Mouse (Mus musculus) WW6 (cell line): ENCODE measurements around the gene Avil.
A peak's percentile ranks its signal among the peaks of the same experiment; 100 is the strongest.

Experiments
- DNase-seq: peaks from one replicate; pipeline ENCODE4 v3.0.0-alpha.2; 2013; ENCODE audit warnings: low read depth, low spot score

Avil gene

DNA sequence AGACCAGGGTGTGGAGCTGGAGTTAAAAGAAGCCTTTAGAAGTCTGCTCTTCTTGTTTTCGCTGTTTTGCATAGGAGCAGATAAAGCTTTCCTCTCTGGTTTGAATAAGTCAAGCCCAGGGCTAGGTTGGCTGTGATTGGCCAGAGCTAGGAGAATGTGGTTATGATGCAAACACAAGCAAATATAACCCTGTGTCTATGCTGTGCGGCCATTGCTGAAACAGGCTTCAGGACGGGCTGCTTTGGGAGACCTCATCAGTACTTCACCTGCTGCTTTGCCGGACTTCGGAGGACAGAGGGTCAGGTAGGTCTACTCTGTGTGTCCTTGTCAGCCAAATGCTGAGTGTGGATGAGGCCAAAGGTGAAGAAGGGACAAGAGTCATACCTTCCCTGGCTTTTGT lies at the start of gene Avil:
Gene Avil, plus strand, starts transcription at position 181 of the 400 bp plus-strand sequence.
- DNase-seq = no peak

- no peak for DNase-seq
These were observed 48.1 kb upstream of the Avil start for GRCm38 (mm10) chr10:126952375-126952774.

DNA sequence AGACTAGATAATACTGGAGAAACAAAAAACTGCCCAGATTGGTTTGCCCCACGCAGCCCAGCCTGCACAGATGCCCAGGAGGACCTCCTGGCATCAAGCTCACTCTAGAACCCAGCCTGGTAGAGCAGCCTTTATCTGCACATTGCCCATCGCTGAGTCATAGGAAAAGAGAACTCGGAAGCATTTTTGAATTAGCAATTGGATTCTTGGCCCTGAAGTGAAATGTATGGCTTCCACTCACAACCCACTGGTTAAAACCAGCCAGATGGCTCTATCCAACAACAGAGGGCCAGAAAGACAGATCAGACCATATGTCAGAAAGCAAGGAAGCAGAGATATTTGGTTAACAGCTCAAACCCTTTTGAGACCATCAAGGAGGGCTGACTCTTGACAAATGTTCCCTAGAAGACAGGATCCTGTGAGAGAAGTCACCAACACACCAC lies 47.5 kb upstream of the Avil start:
- DNase-seq = no peak

DNA sequence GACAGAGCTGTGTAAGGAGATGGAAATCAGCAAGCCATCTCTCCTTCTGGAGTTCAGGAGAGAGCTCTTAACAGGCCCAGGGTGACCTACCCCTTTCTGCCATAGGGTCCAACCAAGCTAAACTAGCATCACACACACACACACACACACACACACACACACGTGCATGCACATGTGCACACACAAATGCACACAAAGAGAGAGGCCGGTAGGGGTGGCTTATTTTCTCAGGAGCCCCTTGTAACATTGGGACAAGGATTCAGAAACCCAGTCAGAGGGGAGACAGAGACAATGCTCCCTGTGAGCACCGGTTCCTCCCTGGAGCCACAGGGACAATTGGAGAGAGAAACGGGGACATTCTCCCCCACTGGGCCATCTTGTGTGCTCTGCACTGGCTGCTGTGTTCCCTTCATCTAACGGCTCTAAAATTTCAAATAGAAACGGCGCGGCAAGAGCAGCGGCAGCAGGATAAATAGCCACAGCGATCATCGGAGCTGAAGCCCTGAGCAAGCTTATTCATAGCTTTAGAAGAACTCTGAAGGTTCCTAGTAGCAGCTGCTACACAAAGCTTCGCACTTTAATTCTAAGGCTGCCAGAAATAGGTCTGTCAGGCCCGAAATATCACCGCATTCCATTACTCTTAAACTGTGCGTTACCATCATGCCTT lies 43.7 kb upstream of the Avil start:
- DNase-seq = no peak

- no peak for DNase-seq
These were observed 43.0 kb upstream of the Avil start for GRCm38 (mm10) chr10:126957359-126958107.

DNA sequence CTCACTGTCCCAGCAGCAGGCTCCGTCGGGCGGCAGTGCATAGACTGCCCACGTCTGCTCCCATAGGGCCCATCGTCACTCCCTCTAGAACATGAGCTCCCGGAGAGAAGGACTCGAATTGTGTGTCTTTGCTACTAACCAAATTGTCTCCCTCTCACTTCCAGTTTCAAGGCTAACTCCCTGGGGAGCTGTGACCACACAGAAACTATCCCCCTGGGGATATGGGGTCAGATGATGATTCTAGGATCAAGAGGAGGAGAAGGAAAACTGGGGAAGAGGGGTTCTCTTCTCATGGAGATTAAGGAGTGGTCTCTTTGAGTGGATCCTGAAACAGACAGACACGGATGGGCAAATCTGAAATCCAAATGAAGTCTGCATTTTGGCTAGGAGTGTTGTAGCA lies 40.0 kb upstream of the Avil start:
- no peak for DNase-seq

- DNase-seq = no peak
These were observed 38.8 kb upstream of the Avil start for GRCm38 (mm10) chr10:126961757-126962156.

GRCm38 (mm10) chr10:126962271-126962965 lies 38.1 kb upstream of the Avil start:
- no peak for DNase-seq

- DNase-seq = no peak
These were observed 37.6 kb upstream of the Avil start for GRCm38 (mm10) chr10:126962966-126963330.

DNA sequence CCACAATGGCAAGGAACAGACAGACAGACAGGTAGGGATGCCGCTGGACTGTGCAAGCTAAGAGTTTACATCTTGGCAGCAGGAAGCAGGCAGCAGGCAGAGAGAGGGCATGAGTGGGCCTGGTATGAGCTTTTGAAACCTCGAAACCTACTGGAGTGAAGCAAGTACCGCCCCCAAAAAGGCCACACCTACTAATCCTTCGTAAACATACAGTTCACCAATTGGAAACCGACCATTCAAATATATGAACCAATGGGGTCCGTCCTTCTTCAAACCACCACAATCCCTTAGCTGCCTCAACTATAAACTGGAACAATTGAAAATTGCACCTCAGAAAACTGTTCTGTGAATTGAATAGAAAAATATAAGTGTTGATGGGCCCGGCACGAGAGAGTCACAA lies 36.7 kb upstream of the Avil start:
- no peak for DNase-seq

DNA sequence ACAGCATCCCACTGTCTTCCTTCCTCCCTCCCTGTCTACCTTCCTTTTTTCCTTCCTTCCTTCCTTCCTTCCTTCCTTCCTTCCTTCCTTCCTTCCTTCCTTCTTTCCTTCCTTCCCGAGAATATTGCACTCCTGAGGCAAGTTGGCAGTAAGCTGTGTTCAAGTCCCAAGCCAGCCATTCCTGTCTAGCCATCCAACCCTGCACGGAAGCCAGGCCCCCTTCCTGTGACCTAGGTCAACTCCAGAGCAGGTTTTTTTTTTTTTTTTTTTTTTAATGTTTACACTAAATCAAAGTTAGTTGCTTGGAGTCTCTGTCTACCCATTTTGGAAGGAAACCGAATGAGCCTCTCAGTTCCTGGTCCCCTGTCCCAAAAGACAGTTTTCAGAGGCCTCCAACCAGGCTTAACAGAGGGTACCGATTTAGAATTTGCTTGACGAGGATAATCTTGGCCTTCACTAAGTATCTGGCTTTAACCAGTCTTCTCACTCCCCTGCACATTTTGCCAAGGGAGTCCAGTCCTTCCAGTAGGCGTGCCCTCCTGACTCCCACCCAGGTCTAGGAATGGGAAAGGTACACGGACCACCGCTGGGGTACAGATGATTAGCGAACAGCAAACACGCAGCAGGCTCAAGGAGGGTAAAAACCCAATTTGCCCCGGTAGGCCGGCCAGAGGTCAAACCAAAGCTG lies 29.0 kb upstream of the Avil start:
- DNase-seq = no peak

DNA sequence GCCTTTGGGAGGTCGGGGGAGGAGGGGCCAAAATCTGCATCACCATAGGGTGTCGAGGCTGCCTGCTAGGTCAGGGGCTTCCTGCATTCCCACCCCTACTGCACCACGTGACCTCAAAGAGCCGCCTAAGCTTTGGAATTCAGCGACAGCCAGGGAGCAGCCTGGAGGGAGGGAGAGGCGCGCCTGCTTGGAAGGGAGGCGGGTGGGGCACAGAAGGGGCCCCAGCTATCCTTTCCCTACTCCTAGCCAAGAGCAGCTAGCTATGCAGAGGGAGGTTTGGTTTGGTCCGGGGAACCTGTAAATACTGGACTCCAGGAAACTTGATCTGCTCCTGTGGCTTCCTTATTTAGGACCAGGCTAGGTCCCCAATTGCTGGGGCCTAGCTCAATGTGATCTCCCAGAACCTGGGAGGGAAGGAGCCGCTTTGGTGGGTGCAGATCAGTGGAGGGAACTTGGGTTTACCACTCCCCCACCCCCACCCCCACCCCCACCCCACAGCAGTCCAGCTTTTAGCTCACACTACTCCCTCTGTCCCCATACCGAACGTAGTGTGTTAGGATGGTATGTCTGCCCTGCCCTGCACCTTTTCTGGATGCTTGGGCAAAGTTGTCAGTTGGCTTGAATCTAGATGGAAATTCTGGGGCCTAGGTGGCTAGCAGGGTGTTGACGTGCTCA lies 28.3 kb upstream of the Avil start:
- peak; percentile 97 for DNase-seq

- DNase-seq = no peak
These were observed 27.5 kb upstream of the Avil start for GRCm38 (mm10) chr10:126972988-126973387.

DNA sequence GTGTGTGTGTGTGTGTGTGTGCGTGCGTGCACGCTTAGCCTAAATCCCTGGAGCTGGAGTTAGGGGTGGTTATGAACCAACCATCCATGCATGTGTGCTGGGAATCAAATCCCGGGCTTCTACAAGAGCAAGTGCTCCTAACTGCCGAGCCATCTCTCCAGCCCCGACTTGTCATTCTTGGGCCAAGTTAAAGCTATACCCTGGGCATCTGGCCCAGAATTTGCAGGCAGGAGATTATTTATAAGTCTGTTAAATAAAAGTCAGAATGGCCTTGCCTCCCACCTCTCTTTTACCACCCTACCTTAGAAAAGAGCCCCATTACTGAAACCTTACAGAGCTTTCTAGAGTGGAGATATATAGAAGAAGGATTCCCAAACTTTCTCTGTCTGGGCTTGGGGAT lies 24.8 kb upstream of the Avil start:
- DNase-seq = no peak

DNA sequence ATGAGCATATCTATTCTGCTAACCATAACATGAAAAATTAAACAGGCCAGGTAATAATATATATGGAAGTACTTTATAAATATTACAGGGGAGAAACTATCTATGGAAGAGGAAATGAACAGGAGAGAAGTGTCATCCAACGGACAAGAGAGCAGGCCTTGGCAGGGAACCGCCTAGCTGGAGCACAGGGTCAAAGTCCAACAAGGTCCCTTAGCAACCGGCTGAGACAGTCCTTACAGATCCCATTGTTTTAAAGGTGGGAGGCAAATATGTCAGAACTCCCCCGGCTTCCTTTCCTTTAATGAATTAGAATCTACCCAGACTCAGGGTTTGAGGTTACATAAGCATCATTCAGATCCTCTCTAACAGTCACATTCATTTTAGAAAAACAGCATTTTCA lies 23.4 kb upstream of the Avil start:
- no peak for DNase-seq

DNA sequence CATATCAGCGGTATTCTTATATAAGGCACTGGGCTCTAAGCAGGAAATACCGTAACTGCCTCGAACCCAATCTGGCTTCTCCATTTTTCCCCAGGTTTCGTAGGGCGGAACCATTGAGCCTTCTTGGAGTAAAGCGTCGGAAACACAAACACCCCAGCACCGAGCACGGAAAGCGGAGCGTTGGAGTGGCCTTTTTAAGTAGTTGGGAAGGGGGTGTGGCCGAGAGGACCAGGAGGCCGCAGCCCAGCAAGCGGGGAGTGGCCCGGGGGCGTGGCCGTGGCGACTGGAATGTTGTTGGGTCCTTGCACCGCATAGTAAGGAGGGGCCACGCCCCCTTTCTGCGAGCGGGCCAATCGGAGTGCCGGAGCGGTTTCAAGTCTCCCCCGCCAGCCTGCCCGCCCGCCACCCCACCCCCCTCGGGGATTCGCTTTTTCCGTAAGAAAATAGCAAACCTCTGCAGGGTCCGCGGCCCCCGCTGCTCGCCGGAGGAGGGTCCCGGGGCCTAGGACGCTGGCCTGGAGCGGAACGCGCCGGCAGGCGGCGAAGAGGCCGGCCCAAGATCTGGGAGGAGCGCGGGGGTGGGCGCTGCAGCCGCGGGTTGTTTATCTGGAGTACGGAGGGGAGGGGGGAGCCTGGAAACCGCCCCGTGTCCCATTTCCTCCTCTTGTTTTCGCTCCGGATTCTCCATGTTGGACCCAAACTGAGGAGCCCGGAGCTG lies 22.1 kb upstream of the Avil start, which contains the start of gene Ctdsp2:
Gene Ctdsp2, plus strand, starts transcription at position 441 of the 718 bp plus-strand sequence.
- DNase-seq = peak; percentile 97

DNA sequence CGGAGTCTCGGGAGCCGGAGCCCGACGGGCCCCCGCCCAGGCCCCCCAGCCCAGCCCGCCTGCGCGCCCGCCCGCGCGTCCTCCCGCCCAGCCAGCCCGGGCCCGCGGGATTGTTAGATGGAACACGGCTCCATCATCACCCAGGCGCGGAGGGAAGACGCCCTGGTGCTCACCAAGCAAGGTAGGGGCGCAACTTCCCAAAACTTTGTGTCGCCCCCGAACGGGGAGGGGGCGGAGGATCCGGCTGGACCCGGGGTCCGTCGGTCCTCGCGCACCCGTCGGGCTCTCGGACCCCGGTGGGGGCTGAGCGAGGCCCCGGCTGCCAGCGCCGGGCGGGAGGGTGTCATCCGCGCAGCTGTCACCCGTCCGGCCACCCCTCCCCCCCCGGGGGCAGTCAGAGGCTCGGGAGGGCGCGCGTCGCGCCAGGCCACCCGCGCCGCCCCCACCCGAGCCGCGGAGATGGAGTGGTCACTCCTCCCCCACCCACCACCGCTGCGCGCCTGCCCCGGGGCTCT lies 21.3 kb upstream of the Avil start:
- no peak for DNase-seq

DNA sequence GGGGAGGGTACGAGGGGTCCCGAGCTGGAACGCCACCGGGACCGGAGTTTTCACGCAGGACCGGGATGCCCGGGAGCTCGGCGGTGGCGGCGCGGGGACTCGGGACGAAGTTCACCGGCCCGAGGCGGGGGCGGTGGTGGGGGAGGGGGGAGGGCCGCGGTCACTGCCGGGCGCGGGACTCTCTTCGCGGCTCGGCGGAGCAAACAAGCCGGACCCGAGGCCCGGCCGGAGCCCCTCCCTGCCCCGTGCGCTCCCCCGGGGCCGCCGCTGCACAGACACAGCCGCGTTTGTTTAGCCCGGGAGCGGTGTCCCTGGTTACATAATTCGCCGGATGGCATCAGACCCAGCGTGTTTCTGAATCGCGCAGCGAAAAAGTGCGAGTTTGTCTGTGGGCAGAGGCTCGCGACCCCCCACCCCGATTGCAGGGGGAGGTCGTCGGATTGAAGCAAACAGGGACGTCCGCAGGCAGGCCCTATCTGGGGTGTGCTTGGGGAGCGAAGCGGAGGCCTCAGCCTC lies 20.8 kb upstream of the Avil start:
- no peak for DNase-seq

- no peak for DNase-seq
These were observed 20.1 kb upstream of the Avil start for GRCm38 (mm10) chr10:126980221-126980932.
